Mouse (Mus musculus) common myeloid progenitor, adult 5-6 weeks (primary cell): ENCODE measurements around the gene Smyd4. TPM values are rescaled to one million over a fixed set of nuclear protein-coding genes. Genes with fewer than 3 reads are reported as not detected.

ENCODE experiments used
- ATAC-seq: replicated peaks from 2 replicates; pipeline ENCODE4 v1.8.0; 2016; ENCODE audit warnings: low read depth, mild to moderate bottlenecking, moderate TSS enrichment, inconsistent platforms; ENCODE audit not compliant: poor library complexity, severe bottlenecking
- total RNA-seq: library from RNA; stranded (forward); fragments of 200-1000, 187-1606 nt; gene quantifications from 2 replicates; pipeline ENCODE4 v1.2.3, GENCODE M21; 2017

Gene Smyd4
- 6.5 and 7.4 TPM in 2 replicates for total RNA-seq

DNA sequence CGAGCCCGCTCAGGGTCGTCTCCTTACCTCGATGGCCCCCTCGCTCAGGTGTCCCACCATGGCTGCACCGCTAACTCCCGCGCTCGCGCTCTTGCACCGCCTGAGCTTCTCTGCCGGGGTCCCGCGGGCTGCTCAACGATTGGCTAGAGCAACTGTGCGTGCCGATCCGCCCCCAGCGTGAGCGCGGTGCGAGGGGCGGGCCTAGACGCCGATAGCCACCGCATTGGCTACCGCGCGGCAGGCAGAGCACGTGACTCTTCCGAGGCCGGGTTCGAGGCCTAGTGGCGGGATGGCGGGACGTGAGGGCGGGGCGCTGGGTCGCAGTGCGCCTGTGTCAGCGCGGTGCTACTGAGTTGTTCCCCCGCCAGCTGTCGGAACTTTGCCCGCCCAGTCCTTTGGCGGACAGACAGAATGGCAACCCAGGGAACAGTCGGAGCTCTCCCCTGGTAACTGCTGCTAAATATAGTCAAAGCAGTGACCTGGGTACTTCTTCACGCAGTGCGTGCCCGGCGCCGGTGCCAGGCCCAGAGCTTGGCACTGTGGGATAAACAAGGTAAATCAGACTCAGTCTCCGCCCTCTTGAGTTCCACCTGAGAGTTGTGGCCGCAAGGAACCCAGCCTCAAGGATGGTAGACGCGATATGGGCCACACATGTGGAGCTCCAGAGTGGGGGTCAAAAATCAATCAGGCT, at the start of gene Smyd4, which contains the start of gene Rpa1:
TSS of gene Smyd4 (plus strand) at position 235 of the 691 bp plus-strand sequence.
TSS of gene Rpa1 (minus strand) at position 126 of the 691 bp plus-strand sequence.
- ATAC-seq, result peak; percentile 97

- no peak for ATAC-seq
These were observed 49.7 kb upstream of the Smyd4 start for GRCm38 (mm10) chr11:75298491-75298890.

GRCm38 (mm10) chr11:75299786-75300185, 48.4 kb upstream of the Smyd4 start:
- ATAC-seq, result no peak

GRCm38 (mm10) chr11:75300954-75301353, 47.3 kb upstream of the Smyd4 start:
- ATAC-seq, result no peak

GRCm38 (mm10) chr11:75304797-75305196, 43.4 kb upstream of the Smyd4 start:
- ATAC-seq, result no peak

DNA sequence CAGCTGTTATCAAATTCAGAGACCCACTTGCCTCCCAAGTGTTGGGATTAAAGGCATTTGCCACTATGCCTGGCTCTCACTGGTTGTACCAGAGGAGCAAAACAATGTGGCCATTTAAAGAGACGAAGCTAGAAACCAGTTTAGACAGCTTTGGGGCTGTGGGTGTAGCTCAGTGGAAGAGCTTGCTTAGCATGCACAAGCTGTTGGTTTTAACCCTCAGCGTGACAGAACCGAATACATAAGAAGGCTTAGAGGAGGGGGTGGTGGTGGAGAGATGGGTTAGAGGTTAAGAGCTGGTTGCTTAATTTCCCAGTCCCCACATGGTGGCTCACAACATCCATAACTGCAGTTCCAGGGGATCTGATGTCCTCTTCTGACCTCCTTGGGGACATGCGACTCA, 39.6 kb upstream of the Smyd4 start:
- no peak for ATAC-seq

DNA sequence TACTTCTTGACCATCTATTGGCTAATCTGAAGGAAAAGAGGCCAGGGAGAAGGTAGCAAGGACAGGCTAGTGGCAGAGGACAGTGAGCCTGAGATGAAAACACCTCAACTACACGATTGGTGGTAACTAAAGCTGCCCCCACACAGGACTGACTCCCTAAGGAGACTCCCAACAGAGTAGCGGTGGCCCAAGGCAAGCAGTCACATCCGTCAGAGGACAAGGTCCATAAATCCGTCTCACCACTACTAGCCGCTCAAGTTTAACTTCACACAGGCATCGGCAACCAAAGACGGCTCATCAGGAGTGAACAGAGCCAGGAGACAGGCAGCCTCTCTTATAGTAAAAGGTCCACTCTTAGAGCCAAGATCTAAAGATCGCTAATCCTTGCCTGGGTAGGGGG, 37.4 kb upstream of the Smyd4 start:
- no peak for ATAC-seq

DNA sequence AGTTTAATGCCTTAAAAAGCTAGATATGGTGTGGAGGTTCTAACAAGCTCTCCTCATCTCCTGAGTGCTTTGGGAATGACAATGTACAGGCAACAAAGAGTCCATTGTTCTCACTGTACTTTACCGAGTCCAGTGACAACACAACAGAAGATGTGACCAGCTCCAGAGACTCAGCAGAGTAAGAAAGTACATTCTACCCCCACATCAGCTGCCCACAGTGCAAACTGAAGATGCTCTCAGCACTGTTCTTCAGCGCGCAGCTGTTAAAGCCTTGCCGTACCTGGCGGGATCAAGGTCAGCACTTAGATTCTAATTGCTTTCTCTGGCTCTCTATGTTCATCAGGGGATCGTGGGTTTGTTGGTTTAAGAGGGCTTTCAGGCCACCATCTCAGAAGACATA, 36.5 kb upstream of the Smyd4 start:
- ATAC-seq, result no peak

- peak; percentile 84 for ATAC-seq
These were observed 34.4 kb upstream of the Smyd4 start for GRCm38 (mm10) chr11:75313834-75314233.

DNA sequence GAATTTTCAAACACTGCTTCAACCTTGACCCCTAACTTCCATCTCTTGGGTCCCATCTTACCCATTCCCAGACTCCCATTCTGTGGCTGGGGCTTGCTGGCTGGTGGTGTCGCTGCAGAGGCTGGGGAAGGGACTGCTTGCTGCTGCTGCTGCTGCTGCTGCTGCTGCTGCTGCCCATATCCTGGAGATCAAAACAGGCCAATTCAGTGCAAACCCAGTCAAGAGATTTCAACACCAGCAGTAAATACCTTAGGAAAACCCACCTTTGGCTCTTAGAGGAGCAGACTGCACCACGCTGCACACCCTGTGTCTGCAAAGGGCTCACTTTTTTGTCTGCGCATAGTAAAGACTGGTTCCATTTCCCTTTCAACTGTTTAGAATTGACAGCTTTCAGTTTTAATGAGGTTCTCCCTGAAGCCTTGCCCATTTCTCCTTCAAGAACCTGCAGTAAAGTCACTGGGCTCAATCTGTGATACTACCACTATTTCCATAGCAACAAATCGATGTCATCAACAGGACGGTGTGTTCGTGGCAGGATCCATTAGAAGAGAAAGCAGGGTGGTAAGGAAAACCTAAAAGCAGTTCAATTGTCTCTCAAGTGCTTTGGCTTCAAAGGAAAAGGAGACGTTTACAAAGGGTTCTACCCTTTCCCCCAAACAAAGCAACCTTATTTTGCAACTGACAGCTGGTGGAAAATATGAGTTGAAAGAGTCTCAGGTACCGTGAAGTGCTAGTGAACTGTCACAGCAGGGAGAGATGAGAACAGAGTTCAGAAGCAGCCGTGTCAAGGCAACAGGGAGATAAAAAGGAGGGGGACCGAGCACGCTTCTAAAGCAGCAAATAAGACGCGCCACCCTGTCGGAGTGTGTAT, 29.6 kb upstream of the Smyd4 start:
- ATAC-seq, result no peak

DNA sequence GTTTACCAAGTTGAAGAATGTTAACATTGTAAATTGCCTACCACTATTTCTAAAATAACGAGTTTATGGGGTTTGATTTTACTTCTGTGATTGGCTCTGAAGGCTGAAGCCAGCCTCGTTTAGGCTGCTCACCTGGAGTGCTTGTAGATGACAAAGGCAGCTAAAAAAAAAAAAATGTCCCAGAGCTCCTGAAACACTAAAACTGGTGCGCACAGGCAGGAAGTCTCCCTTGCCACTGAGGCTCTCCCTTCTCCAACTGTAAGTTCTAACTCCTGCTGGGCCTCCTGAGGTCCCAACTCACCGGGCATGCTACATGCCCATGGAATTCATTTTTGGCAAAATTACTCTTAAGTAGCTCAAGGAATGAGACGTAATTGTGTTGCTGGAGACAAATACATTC, 29.0 kb upstream of the Smyd4 start:
- ATAC-seq, result no peak

DNA sequence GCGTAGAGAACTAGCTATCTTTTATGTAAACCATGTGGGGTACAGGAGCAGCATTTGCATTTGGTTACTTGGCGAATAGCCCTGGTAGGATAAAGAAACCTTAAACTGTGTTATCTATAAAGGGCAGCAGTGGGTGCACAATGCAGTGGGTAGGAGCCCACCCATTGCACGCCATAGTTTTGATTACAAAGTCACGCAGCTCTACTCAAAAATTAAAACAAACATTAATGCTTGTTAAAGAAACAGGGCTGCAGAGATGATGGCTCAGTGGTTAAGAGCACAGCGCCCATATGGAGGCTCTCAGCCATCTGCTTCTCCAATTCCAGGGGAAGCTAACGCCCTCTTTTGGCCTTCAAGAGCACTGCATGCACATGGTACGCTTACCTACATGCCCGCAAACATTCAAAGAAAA, 24.9 kb upstream of the Smyd4 start:
- peak; percentile 82 for ATAC-seq

DNA sequence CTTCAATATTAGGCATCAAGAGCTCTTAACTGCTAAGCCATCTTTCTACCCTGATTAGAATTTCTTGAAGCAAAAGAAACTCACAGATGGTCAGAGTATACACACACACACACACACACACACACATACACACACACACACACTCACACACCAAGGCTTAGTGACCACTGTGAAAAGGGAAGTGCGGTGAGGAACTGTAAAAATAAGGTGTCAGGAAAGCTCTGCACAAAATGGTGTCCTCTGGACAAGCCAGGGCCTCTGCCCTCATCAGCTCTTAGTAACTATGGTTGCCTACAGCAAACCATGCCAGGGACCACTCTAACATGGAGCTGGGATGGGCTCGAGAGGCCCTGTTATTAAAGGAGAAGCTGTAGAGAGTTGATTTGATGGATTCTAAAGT, 23.8 kb upstream of the Smyd4 start:
- ATAC-seq, result no peak

GRCm38 (mm10) chr11:75325116-75325968, 22.9 kb upstream of the Smyd4 start:
- no peak for ATAC-seq

- no peak for ATAC-seq
These were observed 22.3 kb upstream of the Smyd4 start for GRCm38 (mm10) chr11:75325969-75326311.

- peak; percentile 82 for ATAC-seq
These were observed 11.6 kb upstream of the Smyd4 start for GRCm38 (mm10) chr11:75336676-75337075.

DNA sequence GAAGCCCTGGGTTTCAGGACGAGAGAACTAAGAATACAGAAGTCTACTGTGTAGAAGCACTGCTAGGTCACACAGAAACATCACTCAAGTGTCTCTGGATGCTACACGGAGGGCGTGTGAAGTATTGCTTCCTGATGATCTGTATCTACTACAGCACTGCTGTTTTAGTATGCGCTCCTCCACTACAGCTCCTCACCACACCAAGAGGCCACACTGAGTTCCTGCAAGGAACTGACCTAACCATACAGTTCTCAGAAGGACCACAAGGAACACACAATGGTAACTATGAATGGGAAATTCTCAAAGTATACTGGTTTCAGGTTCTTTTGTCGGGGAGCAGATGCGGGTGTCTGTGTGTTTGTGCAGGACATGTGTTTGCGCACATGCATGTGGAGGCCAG, 11.0 kb upstream of the Smyd4 start:
- 0 out of 2 replicates have a peak, but pooled peaks have one; percentile 36 for ATAC-seq

GRCm38 (mm10) chr11:75340076-75340475, 8.2 kb upstream of the Smyd4 start:
- no peak for ATAC-seq

DNA sequence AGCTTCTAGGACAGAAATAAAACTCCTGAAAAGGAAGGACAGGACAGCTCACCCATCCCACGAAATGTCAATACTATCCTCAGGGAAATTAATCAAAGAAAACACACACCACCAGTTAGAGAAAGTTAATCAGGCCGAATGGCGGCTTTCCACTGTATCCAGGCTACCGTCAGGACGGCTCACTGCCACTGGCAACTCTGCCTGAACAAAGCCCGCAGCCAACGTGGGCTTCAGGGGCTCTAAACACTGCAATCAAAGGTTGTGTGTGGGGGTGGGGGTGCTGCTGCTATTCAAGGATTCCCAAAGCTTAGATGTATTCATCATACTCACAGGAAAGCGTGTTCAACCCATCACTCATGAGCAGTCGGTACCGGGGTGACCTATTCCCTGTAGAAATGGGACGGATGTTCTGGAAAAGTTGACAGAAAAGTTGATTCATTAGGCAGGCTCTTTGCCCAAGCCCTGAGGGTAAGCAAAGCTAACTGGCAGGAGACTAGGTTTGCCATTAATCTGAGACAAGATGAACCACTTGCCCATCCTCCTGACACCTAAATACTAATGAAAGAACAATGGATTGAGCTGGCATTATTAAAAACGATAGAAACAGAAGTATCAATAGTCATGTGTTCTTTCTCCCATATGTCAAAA, 7.4 kb upstream of the Smyd4 start:
- no peak for ATAC-seq

- ATAC-seq, result no peak
These were observed 5.1 kb upstream of the Smyd4 start for GRCm38 (mm10) chr11:75343096-75343495.
